Mouse (Mus musculus): ENCODE results near the gene Bcor. TPM values are rescaled to one million over a fixed set of nuclear protein-coding genes. Genes with fewer than 3 reads are reported as not detected.

The Bcor gene
- total and polyA plus RNA-seq, 3 experiments = 70.0 to 177 (median 80.8) TPM

DNA sequence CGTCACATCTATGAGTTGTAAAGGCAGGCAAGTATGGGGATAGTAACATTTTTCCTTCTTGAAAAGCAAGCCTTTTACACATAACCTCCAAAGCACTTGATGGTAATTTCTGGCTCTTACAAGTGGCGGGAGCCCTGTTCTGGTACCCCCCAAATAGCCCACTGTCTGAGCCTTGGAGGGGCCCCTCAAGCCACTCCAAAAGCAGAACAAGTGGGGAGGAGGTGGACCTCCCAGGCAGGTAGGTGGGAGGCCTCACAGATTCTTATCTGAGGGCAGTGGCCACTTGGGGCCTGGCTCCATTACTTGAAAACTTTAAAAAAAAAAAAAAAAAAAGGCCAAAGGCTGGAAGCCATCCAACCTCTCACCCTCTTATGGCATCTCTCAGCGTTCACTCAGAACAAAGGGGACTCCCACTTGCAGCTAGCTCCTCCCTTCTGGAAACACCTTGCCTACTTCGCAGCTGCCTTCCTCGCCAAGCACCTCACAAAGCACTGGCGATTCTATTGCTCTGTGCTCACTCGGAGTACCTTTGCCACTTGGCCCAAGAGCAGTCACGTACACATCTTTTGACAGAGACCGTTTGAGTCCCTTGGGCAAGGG, 106.7 kb downstream of the Bcor start:
- TF ChIP-seq TAL1 (conservative IDR thresholded peaks at IDR 0.05; ENCODE audit: low read depth, low read length) (no peak), GATA2 (IDR thresholded peaks at IDR 0.05; ENCODE audit: borderline replicate concordance, low read depth, low read length) (no peak), CTCF (IDR thresholded peaks at IDR 0.05; ENCODE audit: low read depth, low read length) (no peak), POLR2AphosphoS5 (IDR thresholded peaks at IDR 0.05; ENCODE audit: insufficient replicate concordance, low read depth, low read length) (no peak), GATA1 (IDR thresholded peaks at IDR 0.05; ENCODE audit: borderline replicate concordance, low read length) (no peak)
- no peaks in the 10 kb centered on the region for H3K27me3 ChIP-seq (ENCODE audit: insufficient read depth, low read length)
- H3K9me3 ChIP-seq (replicated peaks) = no peaks in the 10 kb centered on the region
- peaks cover 84% of the 10 kb centered on the region for H3K4me1 ChIP-seq (ENCODE audit: insufficient read depth, low read depth, low read length)
- no peak overlapping the region for H3K4me3 ChIP-seq (ENCODE audit: low read depth, low read length)
- H3K36me3 ChIP-seq (replicated peaks) = peaks cover 93% of the 10 kb centered on the region
- DNase-seq (ENCODE audit: low spot score) (no peak), ATAC-seq (ENCODE audit: extremely low read depth, insufficient number of reproducible peaks, low FRiP score, poor library complexity, severe bottlenecking) (no peak)

DNA sequence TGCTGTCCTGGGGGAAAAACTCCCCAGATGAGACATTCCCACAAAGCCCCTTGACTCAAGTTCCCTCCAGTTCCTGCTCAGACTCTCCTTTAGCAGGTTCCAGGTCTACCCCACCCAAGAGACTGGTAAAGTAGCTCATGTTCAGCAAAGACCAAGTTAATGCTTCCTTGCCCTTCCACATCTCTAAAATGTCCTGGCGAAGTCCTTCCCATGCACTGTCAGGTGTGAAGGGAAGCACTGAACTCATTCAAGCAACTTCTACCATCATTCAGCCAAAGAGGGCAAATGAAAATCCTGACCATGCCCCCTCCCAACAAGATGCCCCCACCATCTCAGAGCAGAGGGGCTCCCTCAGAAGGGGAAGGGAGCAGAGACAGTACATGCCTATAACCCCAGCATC, 107.5 kb downstream of the Bcor start:
- Histone ChIP-seq H3K4me1 (ENCODE audit: insufficient read depth, low read depth, low read length) (peaks cover 82% of the 10 kb centered on the region), H3K9me3 (replicated peaks) (no peaks in the 10 kb centered on the region), H3K36me3 (replicated peaks) (peaks cover 93% of the 10 kb centered on the region), H3K4me3 (ENCODE audit: low read depth, low read length) (no peak overlapping the region), H3K27me3 (ENCODE audit: insufficient read depth, low read length) (no peaks in the 10 kb centered on the region)
- ATAC-seq (ENCODE audit: extremely low read depth, insufficient number of reproducible peaks, low FRiP score, poor library complexity, severe bottlenecking) (no peak), DNase-seq (ENCODE audit: low spot score) (no peak)
- TF ChIP-seq POLR2AphosphoS5 (IDR thresholded peaks at IDR 0.05; ENCODE audit: insufficient replicate concordance, low read depth, low read length) = no peak
- no peak for TF ChIP-seq TAL1 (conservative IDR thresholded peaks at IDR 0.05; ENCODE audit: low read depth, low read length)
- no peak for TF ChIP-seq GATA2 (IDR thresholded peaks at IDR 0.05; ENCODE audit: borderline replicate concordance, low read depth, low read length)
- TF ChIP-seq CTCF (IDR thresholded peaks at IDR 0.05; ENCODE audit: low read depth, low read length) = no peak
- no peak for TF ChIP-seq GATA1 (IDR thresholded peaks at IDR 0.05; ENCODE audit: borderline replicate concordance, low read length)

DNA sequence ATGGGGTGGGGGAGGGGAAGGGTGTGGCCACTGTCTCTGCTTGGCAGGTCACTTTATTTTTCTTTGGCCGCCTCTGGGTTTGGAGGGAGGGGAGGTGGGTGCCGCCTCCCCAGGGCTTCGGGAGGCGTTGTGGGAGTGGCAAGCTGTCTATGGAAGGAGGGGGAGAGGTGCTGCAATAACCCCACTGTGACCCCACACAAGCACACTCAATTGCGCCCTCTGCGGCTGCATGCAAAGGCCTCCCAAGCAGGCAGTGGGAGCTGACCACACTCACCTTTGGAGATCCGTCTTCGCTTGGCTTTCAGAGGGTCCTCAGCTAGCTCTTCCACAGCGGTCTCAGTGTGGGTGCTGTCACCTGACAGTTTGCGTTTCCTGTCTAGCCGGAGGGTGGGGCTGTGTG, 111.4 kb downstream of the Bcor start:
- H3K9me3 ChIP-seq (replicated peaks) = no peaks in the 10 kb centered on the region
- peaks cover 99% of the 10 kb centered on the region for H3K36me3 ChIP-seq (replicated peaks)
- DNase-seq (ENCODE audit: low spot score) (no peak), ATAC-seq (ENCODE audit: extremely low read depth, insufficient number of reproducible peaks, low FRiP score, poor library complexity, severe bottlenecking) (no peak)
- no peaks in the 10 kb centered on the region for H3K27me3 ChIP-seq (ENCODE audit: insufficient read depth, low read length)
- no peak for TF ChIP-seq GATA2 (IDR thresholded peaks at IDR 0.05; ENCODE audit: borderline replicate concordance, low read depth, low read length)
- TF ChIP-seq CTCF (IDR thresholded peaks at IDR 0.05; ENCODE audit: low read depth, low read length) = no peak
- TF ChIP-seq GATA1 (IDR thresholded peaks at IDR 0.05; ENCODE audit: borderline replicate concordance, low read length) = no peak
- TF ChIP-seq TAL1 (conservative IDR thresholded peaks at IDR 0.05; ENCODE audit: low read depth, low read length) = no peak
- no peak for TF ChIP-seq POLR2AphosphoS5 (IDR thresholded peaks at IDR 0.05; ENCODE audit: insufficient replicate concordance, low read depth, low read length)
- peaks cover 84% of the 10 kb centered on the region for H3K4me1 ChIP-seq (ENCODE audit: insufficient read depth, low read depth, low read length)
- peak overlapping the region; percentile 13; the same call in 1 of the 2 replicates for H3K4me3 ChIP-seq (ENCODE audit: low read depth, low read length)

DNA sequence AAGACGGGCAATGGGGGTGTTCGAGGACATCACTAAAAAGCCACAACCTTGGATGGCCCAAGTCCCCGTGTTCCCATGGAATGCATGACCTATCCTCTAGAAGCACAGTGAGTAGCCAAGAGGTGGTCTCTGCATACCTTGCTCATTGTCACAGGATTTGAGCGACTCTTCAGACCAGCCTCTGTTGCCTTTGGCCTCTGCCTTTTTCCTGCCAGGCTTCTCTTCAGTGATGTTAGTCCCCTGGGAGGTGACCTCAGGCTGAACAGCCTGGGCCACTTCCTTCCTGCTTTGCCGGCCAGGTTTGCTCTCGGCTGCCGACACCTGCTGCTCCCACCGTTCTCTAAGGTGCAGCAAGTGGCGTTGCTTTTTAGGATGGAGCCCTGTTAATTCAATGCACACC, 112.0 kb downstream of the Bcor start:
- ATAC-seq (ENCODE audit: extremely low read depth, insufficient number of reproducible peaks, low FRiP score, poor library complexity, severe bottlenecking) (no peak), DNase-seq (ENCODE audit: low spot score) (no peak)
- Histone ChIP-seq H3K9me3 (replicated peaks) (no peaks in the 10 kb centered on the region), H3K36me3 (replicated peaks) (peaks cover 99% of the 10 kb centered on the region), H3K27me3 (ENCODE audit: insufficient read depth, low read length) (no peaks in the 10 kb centered on the region), H3K4me1 (ENCODE audit: insufficient read depth, low read depth, low read length) (peaks cover 84% of the 10 kb centered on the region), H3K4me3 (ENCODE audit: low read depth, low read length) (no peak overlapping the region; the same call in 1 of the 2 replicates)
- TF ChIP-seq CTCF (IDR thresholded peaks at IDR 0.05; ENCODE audit: low read depth, low read length) (no peak), POLR2AphosphoS5 (IDR thresholded peaks at IDR 0.05; ENCODE audit: insufficient replicate concordance, low read depth, low read length) (no peak), GATA1 (IDR thresholded peaks at IDR 0.05; ENCODE audit: borderline replicate concordance, low read length) (no peak), GATA2 (IDR thresholded peaks at IDR 0.05; ENCODE audit: borderline replicate concordance, low read depth, low read length) (no peak), TAL1 (conservative IDR thresholded peaks at IDR 0.05; ENCODE audit: low read depth, low read length) (no peak)

DNA sequence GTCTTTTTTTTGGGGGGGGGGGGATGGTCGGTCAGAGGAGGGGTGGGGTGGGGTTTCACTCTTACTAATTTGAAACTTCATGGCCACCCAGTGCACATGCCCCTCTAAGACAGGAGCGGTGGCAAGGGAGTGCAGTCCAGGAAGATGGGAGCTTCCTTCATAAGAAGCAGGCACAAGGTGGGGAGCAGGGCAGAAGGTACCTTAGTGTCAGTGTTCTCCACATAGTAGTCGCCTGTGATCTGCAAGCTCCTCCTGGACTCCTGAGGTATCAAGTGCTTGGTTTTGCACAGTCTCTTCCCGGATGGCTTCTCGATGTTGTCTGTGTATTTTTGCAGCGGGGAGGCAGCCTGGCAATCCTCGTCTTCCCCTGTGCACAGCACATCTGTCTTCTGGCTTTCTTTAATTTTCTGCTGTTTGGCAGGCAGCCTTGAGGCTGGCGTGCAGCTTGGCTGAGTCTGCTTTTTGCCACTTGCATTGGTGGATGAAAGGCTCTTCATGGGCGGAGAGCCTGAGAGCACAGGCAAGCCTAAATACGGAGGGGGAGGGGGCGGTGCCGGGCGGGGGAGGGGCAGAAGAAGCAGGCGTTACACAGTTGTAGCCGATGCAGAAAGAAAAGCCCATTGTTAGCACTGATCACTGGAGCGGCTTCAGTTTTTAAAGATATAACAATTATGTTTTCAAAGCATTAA, 112.8 kb downstream of the Bcor start:
- H3K4me1 ChIP-seq (ENCODE audit: insufficient read depth, low read depth, low read length) = peaks cover 83% of the 10 kb centered on the region
- no peak overlapping the region for H3K4me3 ChIP-seq (ENCODE audit: low read depth, low read length)
- no peak for DNase-seq (ENCODE audit: low spot score)
- H3K27me3 ChIP-seq (ENCODE audit: insufficient read depth, low read length) = no peaks in the 10 kb centered on the region
- H3K36me3 ChIP-seq (replicated peaks) = peaks cover 99% of the 10 kb centered on the region
- no peak for ATAC-seq (ENCODE audit: extremely low read depth, insufficient number of reproducible peaks, low FRiP score, poor library complexity, severe bottlenecking)
- no peaks in the 10 kb centered on the region for H3K9me3 ChIP-seq (replicated peaks)
- TF ChIP-seq TAL1 (conservative IDR thresholded peaks at IDR 0.05; ENCODE audit: low read depth, low read length) (no peak), GATA2 (IDR thresholded peaks at IDR 0.05; ENCODE audit: borderline replicate concordance, low read depth, low read length) (no peak), GATA1 (IDR thresholded peaks at IDR 0.05; ENCODE audit: borderline replicate concordance, low read length) (no peak), CTCF (IDR thresholded peaks at IDR 0.05; ENCODE audit: low read depth, low read length) (no peak), POLR2AphosphoS5 (IDR thresholded peaks at IDR 0.05; ENCODE audit: insufficient replicate concordance, low read depth, low read length) (no peak)

DNA sequence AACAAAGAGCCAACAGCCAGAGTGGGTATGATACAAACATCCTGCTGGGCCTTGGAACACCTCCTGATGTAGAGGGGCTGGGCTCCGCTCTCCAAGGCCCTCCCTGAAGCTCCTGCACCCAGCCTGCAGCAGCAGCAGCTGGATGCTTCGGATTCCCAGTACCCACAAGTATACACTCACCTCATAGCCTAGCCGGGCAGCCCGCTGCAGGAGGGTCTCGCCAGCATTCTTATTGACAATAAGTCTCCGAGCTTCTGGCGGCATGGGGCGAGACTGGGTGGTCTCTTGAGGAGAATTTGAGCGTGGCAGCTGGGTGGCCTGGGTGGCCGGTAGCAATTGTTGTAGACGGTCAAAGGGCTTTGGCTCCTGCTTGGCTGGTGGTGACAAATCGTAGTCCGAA, 113.5 kb downstream of the Bcor start:
- Histone ChIP-seq H3K27me3 (ENCODE audit: insufficient read depth, low read length) (no peaks in the 10 kb centered on the region), H3K4me1 (ENCODE audit: insufficient read depth, low read depth, low read length) (peaks cover 79% of the 10 kb centered on the region), H3K4me3 (ENCODE audit: low read depth, low read length) (no peak overlapping the region; the same call in 1 of the 2 replicates), H3K9me3 (replicated peaks) (no peaks in the 10 kb centered on the region), H3K36me3 (replicated peaks) (peaks cover 99% of the 10 kb centered on the region)
- no peak for ATAC-seq (ENCODE audit: extremely low read depth, insufficient number of reproducible peaks, low FRiP score, poor library complexity, severe bottlenecking)
- no peak for DNase-seq (ENCODE audit: low spot score)
- TF ChIP-seq GATA2 (IDR thresholded peaks at IDR 0.05; ENCODE audit: borderline replicate concordance, low read depth, low read length) = no peak
- TF ChIP-seq CTCF (IDR thresholded peaks at IDR 0.05; ENCODE audit: low read depth, low read length) = no peak
- no peak for TF ChIP-seq TAL1 (conservative IDR thresholded peaks at IDR 0.05; ENCODE audit: low read depth, low read length)
- no peak for TF ChIP-seq POLR2AphosphoS5 (IDR thresholded peaks at IDR 0.05; ENCODE audit: insufficient replicate concordance, low read depth, low read length)
- no peak for TF ChIP-seq GATA1 (IDR thresholded peaks at IDR 0.05; ENCODE audit: borderline replicate concordance, low read length)

All from G1E (cell line).